Mouse (Mus musculus) CD4-positive helper T cell, adult 2 months (primary cell): ENCODE results near the gene Trappc13.
"Not testable (repeated sequence)": the region's sequence is repeated elsewhere in the genome, so short reads cannot be mapped to it uniquely, and the experiment has no call there.

Source experiments
- DNase-seq: peaks from one replicate; pipeline ENCODE4 v3.0.0-alpha.2; 2012; ENCODE audit warnings: low read depth, missing footprints, low spot score

Trappc13 gene

GRCm38 (mm10) chr13:104177796-104178649 lies at the start of gene Trappc13:
Gene Trappc13 (minus strand): TSS chr13:104178469.
- DNase-seq: no peak

- no peak for DNase-seq
These were observed 49.2 kb upstream of the Trappc13 start for GRCm38 (mm10) chr13:104227478-104227877.

- DNase-seq: peak; percentile 6
These were observed 26.0 kb upstream of the Trappc13 start for GRCm38 (mm10) chr13:104204313-104204712.

GRCm38 (mm10) chr13:104195891-104196290 lies 17.6 kb upstream of the Trappc13 start:
- DNase-seq: not testable (repeated sequence)

- DNase-seq: no peak
These were observed 9.1 kb upstream of the Trappc13 start for GRCm38 (mm10) chr13:104187357-104187756.

GRCm38 (mm10) chr13:104179176-104179888 lies 1.1 kb upstream of the Trappc13 start:
- DNase-seq: no peak

- peak; percentile 99 for DNase-seq
These were observed 417 bp upstream of the Trappc13 start, which contains the start of gene Trim23 for GRCm38 (mm10) chr13:104178650-104179121. Gene Trim23 (plus strand): TSS chr13:104178797.

- no peak for DNase-seq
These were observed 1.4 kb downstream of the Trappc13 start for GRCm38 (mm10) chr13:104176874-104177273.

GRCm38 (mm10) chr13:104172498-104172897 lies 5.8 kb downstream of the Trappc13 start:
- DNase-seq: no peak

GRCm38 (mm10) chr13:104171711-104172110 lies 6.6 kb downstream of the Trappc13 start:
- no peak for DNase-seq

GRCm38 (mm10) chr13:104155686-104156085 lies 22.6 kb downstream of the Trappc13 start:
- DNase-seq: no peak

GRCm38 (mm10) chr13:104155106-104155505 lies 23.2 kb downstream of the Trappc13 start:
- no peak for DNase-seq

- no peak for DNase-seq
These were observed 24.1 kb downstream of the Trappc13 start for GRCm38 (mm10) chr13:104154180-104154579.

GRCm38 (mm10) chr13:104145646-104146045 lies 32.6 kb downstream of the Trappc13 start:
- DNase-seq: no peak

GRCm38 (mm10) chr13:104144871-104145270 lies 33.4 kb downstream of the Trappc13 start:
- DNase-seq: no peak

GRCm38 (mm10) chr13:104139369-104140209 lies 38.7 kb downstream of the Trappc13 start:
- DNase-seq: peak; percentile 85

- no peak for DNase-seq
These were observed 43.7 kb downstream of the Trappc13 start for GRCm38 (mm10) chr13:104134510-104135085.

GRCm38 (mm10) chr13:104132561-104132960 lies 45.7 kb downstream of the Trappc13 start:
- DNase-seq: no peak

- DNase-seq: no peak
These were observed 54.4 kb downstream of the Trappc13 start for GRCm38 (mm10) chr13:104123662-104124381.

GRCm38 (mm10) chr13:104122078-104122840 lies 56.0 kb downstream of the Trappc13 start:
- no peak for DNase-seq
